Mouse (Mus musculus): ENCODE results near the gene Dab1.

Gene Dab1

GRCm38 (mm10) chr4:104114006-104114361, 494.8 kb downstream of the Dab1 start:
- DNase-seq, result no peak

- DNase-seq, result no peak
Measured at GRCm38 (mm10) chr4:104120108-104120507, 500.9 kb downstream of the Dab1 start.

GRCm38 (mm10) chr4:104121959-104122358, 502.8 kb downstream of the Dab1 start:
- DNase-seq, result no peak

GRCm38 (mm10) chr4:104122364-104122763, 503.2 kb downstream of the Dab1 start:
- no peak for DNase-seq

- no peak for DNase-seq
Measured at GRCm38 (mm10) chr4:104153637-104154036, 534.5 kb downstream of the Dab1 start.

GRCm38 (mm10) chr4:104178067-104178466, 558.9 kb downstream of the Dab1 start:
- DNase-seq, result no peak

- DNase-seq, result no peak
Measured at GRCm38 (mm10) chr4:104186311-104186710, 567.2 kb downstream of the Dab1 start.

- DNase-seq, result no peak
Measured at GRCm38 (mm10) chr4:104198635-104199034, 579.5 kb downstream of the Dab1 start.

GRCm38 (mm10) chr4:104201686-104202085, 582.5 kb downstream of the Dab1 start:
- DNase-seq, result no peak

GRCm38 (mm10) chr4:104204047-104204446, 584.9 kb downstream of the Dab1 start:
- DNase-seq, result no peak

- DNase-seq, result no peak
Measured at GRCm38 (mm10) chr4:104206639-104207038, 587.5 kb downstream of the Dab1 start.

- no peak for DNase-seq
Measured at GRCm38 (mm10) chr4:104209081-104209480, 589.9 kb downstream of the Dab1 start.

GRCm38 (mm10) chr4:104210796-104211195, 591.6 kb downstream of the Dab1 start:
- DNase-seq, result no peak

GRCm38 (mm10) chr4:104211531-104212455, 592.6 kb downstream of the Dab1 start:
- no peak for DNase-seq

GRCm38 (mm10) chr4:104214724-104215123, 595.6 kb downstream of the Dab1 start:
- no peak for DNase-seq

GRCm38 (mm10) chr4:104217336-104217735, 598.2 kb downstream of the Dab1 start:
- no peak for DNase-seq

- no peak for DNase-seq
Measured at GRCm38 (mm10) chr4:104218765-104219164, 599.6 kb downstream of the Dab1 start.

- DNase-seq, result no peak
Measured at GRCm38 (mm10) chr4:104220099-104220498, 600.9 kb downstream of the Dab1 start.

GRCm38 (mm10) chr4:104229296-104229695, 610.1 kb downstream of the Dab1 start:
- no peak for DNase-seq

GRCm38 (mm10) chr4:104246506-104246905, 627.3 kb downstream of the Dab1 start:
- no peak for DNase-seq

- DNase-seq, result no peak
Measured at GRCm38 (mm10) chr4:104249462-104249861, 630.3 kb downstream of the Dab1 start.

- DNase-seq, result no peak
Measured at GRCm38 (mm10) chr4:104257776-104258175, 638.6 kb downstream of the Dab1 start.

- no peak for DNase-seq
Measured at GRCm38 (mm10) chr4:104269422-104270172, 650.4 kb downstream of the Dab1 start.

- no peak for DNase-seq
Measured at GRCm38 (mm10) chr4:104270173-104270557, 651.0 kb downstream of the Dab1 start.
